Mouse (Mus musculus): ENCODE data around the gene Fahd1.

Gene Fahd1

DNA sequence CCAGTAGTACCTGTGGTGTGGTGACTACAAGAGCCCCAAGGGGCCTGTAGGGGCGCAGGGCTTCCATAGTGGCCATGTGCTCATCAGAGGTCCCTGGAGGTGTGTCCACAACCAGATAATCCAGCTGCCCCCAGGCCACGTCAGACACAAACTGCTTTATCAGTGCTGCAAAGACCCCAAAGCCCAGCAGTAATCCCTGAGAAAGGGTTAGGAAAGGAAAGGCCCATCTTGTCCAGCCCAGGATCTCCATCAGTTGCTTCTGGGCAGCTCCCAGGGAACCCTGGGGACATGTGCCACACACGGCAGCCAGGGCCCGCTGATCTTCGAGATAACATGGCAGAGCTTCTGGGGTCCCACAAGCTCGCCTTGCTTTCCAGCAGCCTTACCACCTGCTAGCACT lies 34.2 kb upstream of the Fahd1 start:
- DNase-seq = no peak

DNA sequence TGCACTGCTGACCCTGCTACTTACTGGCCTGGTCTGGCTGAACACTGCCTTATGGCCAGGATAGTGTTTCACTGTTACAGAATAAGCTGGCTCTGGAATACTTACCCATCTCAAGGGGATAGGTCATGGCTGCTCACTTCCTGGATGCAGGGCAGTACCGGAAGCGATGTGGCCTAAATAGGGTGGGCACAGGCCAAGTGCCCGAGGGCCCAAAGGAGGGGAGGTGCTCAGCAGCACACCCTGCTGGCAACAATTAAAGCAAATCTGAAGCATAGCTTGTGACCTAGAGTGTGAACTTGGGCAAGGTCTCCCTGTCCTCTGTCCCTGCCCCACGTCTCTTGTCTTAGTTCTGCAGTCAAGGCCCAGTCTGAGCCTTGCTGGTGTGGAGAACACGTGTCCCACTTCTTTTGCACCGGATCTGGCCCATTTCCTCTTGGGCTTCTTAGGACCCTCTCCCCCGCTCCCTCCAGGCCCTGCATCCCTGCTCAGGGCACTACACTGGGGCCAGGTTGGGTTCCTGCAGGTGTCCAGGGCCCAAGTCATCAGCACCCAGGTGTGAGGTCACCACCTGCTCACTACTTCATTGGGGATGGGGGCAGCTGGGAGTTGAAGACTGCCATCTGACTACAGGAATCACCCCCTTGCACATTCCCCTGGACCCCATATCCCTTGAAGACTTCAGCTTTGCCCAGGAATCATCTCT lies 31.7 kb upstream of the Fahd1 start:
- DNase-seq = peak; percentile 53

GRCm38 (mm10) chr17:24878531-24878930 lies 28.4 kb upstream of the Fahd1 start:
- peak; percentile 63 for DNase-seq

GRCm38 (mm10) chr17:24878117-24878397 lies 27.9 kb upstream of the Fahd1 start:
- DNase-seq = peak; percentile 94

GRCm38 (mm10) chr17:24877336-24878116 lies 27.4 kb upstream of the Fahd1 start:
- DNase-seq = peak; percentile 76

DNA sequence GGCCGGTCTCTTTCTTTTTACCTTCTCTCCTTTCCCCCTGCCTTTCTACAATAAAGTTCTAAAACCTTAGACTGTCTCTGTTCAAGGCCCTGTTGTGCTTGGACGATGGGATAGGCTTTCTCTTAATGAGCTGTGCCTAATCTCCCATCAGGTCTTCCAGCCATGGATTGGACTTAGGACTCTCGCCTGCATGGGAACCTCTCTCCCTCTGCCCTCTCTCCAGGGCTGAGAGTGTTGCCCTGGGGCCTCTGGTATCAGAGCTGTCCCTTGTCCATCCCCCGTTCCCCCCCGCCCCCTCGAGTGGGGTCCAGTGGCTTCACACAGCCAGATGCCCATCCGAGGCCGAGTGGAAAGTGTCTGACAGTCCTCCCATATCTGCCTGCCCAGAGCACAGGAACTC lies 24.8 kb upstream of the Fahd1 start:
- DNase-seq = no peak

- DNase-seq = no peak
These were observed 24.2 kb upstream of the Fahd1 start for GRCm38 (mm10) chr17:24874405-24874745.

- no peak for DNase-seq
These were observed 23.7 kb upstream of the Fahd1 start for GRCm38 (mm10) chr17:24873695-24874404.

- DNase-seq = no peak
These were observed 17.8 kb upstream of the Fahd1 start for GRCm38 (mm10) chr17:24867914-24868313.

DNA sequence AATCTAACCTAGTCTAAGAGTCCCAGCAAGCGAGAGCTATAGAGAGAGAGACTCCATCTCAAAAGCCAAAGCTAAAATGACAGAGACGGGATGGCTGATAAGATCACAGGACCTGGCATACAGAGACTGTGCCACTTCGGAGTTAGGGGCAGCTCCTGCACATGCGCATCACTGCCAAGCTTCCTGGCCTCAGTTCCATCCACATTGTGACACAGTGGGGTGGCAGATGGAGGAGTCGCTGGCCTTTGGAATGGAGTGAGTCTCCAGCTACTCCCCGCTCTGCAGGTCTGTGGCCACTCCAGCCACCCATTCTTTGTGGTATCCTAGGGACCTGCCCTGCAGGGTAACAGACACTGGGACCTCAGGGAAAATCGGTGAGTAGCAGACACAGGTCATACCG lies 15.6 kb upstream of the Fahd1 start, which contains the start of gene Igfals:
Gene Igfals (plus strand): TSS at position 222 of the 400 bp plus-strand sequence.
- DNase-seq = no peak

DNA sequence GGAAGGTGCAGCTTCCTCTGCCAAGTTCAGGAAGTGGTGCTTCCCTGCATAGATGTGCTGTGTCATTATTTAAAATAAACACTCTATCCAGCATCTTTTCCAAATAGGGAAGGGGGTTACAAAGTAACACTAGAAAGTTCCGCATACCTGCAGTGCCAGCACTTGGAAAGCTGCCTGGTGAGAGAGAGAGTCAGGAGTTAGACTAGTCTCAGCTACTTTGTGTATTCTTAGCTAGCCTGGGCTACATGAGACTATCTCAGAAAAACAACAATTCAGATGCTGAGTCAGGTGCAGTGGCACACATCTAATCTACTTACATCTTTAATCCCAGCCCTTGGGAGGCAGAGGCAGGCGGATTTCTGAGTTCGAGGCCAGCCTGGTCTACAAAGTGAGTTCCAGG lies 11.6 kb upstream of the Fahd1 start:
- DNase-seq = no peak

DNA sequence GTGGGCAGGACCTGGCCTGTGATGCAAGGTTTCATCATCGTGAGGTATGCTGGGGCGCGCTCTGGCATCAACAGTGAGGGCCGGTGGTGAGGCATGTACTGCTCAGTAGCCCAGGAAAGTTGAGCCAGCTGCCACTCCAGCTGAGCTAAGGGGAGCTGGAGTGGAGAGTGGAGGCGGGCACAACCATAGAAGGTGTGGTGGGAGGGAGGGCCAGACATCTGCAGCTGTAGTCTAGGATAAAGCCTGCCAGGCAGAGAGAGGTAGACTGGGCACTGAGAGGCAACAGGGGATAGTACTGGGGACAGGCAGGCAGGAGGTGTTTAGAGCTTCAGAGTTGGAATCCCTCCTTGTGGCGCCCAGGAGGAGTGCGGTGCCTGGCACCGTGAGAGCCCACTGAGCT lies 9.9 kb upstream of the Fahd1 start:
- no peak for DNase-seq

- DNase-seq = no peak
These were observed 8.8 kb upstream of the Fahd1 start for GRCm38 (mm10) chr17:24858967-24859366.

GRCm38 (mm10) chr17:24857831-24858470 lies 7.8 kb upstream of the Fahd1 start:
- DNase-seq = peak; percentile 93

- no peak for DNase-seq
These were observed 6.4 kb upstream of the Fahd1 start for GRCm38 (mm10) chr17:24856589-24856988.

DNA sequence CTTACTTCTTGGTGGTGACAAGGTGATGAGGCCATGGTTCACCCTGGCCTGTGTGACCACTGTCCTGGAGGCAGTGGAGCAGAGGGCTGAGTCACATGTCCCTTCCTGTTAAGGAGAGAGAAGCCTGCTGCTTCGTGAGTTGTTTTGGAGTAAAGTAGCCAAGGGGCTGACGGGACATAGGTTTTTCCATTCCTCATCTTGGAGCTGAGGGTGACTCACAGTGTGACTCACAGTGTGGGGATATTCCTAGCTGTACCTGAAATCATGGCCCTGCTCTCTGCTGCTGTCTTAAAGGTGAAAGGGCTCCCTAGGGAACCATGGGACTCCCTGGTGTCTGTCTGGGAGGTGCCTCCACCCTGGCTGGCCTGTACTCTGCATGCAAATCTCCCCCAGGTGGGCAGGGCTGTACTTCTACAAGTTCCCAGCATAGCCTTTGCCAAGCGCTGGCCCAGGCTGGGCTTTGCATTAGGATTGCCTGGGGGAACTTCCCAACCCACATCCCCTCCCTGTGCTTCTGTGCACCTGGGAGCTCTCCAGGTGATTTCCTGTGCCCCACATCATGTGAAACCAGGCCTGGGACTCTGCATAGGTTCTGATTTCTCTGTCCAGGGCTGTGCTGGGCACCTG lies 5.8 kb upstream of the Fahd1 start:
- DNase-seq = peak; percentile 63

DNA sequence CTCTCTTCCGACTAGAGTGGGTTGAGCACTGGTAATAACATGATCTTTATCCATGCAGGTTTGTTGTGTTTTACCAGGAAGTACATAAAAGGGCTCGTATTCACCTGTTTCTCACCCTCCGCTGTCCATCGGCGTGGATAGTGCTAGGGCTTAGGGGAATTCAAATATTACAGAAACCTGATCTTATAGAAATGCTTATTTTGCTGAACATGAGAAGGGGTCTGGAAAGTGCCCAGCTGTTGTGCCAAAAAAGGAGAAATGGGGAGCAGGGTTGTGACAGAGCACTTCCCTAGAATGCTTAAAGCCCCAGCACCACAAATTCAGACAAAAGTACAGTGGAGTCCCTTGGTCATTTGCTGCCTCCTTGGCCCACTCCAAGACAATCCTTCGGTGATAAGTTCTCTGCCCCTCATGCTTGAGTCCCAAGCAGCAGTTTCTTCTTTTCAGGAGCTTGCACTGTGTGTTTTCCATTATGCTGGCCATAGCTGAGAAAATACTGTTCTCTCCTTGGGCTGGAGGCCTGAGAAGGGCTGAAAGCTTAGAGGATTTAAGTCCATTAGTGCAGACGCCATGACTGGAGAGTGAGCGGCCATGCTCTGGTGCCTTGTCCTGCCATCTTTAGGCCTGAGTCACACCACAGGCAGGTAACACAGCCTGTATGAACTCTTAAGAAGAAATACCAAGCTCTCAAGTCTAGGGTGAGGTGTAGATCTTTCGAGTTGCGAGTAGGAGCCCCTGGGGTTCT lies 1.4 kb upstream of the Fahd1 start:
- DNase-seq = no peak

DNA sequence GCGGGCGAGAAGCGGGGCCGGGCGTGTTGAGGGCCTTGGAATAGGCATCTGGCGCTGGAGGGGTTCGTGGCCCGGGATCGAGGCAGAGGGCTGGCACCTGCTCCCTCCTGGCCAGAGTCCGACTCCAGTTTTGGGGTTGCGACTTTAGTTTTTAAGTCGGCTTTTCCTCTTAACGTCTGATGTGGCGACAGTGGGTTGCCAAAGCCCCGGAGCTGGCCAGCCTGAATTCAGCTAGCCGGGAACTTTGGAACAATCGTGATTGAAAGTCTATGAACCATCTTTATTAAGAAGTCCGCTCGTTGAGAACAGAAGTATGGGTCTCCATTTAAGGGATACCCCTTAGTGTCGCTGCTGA lies 586 bp upstream of the Fahd1 start:
- DNase-seq = no peak

GRCm38 (mm10) chr17:24849733-24850064 lies 465 bp downstream of the Fahd1 start:
- no peak for DNase-seq

DNA sequence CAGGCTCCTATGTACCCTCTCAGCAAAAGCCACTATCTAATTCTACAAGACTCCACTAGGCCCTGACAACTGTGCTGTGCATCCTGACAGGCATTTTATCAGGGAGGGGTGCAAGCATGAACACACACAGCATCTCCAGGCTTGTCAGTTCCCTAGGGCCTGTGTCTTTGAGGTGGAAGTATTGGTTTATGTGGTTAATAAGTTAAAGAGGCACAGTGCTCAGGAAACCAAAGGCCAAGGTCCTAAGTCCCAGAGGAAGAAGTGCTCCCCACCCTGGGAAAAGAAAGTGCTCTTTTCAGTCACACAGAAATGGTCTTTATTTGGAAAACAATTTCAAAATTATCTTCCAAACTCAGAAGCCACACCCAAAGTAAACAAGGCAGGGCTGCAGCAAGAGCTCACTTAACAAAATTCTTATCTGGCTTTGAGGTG lies 1.5 kb downstream of the Fahd1 start:
- DNase-seq = peak; percentile 77

- DNase-seq = peak; percentile 87
These were observed 2.8 kb downstream of the Fahd1 start for GRCm38 (mm10) chr17:24847386-24847785.

DNA sequence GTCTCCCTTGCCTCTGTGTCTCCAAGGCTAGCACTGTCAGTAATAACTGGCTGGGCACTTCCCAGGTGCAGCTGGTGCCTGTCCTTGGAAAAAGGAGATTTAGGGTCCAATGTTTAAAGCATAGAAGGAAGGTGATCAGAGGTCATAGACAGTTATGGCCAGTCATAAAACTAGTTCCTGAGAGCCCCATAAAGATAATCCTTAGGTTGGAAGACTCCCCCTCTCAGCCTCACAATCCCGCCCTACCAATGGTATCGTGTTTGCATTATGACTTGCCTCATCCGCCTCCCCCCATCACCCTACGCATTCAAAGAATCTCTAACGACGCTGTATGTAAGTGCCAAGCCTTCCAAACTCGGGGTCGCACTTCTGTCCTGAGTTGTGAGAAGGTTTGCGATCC lies 5.6 kb downstream of the Fahd1 start:
- no peak for DNase-seq

- peak; percentile 50 for DNase-seq
These were observed 7.5 kb downstream of the Fahd1 start for GRCm38 (mm10) chr17:24842631-24843030.

Data from kidney, adult 11 months (tissue).